ENCODE assay signal across 23 mouse cellular contexts in the genomic region with DNA sequence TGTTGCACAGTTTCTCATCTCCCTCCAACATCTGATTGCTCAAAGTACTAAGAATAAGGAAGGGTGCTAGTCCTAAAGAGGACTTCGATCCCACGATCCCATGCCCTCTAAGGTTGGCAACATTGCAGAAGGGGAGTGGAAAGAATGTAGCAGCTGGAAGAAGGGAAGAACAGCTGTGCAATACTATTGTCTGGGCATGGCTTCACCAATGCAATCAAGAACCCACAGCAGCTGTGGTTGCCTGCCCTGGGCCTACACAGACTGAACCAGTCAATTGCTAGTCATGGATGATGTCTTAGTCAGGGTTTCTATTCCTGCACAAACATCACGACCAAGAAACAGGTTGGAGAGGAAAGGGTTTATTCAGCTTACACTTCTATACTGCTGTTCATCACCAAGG. TPM values are rescaled to one million over a fixed set of nuclear protein-coding genes. Genes with fewer than 3 reads are reported as not detected.
DNase-seq lines count a peak whose midpoint lies in the region; TF ChIP-seq lines count a peak whose summit lies in the region.
"Had no signal": no experiment of that assay in that cellular context is flagged by ENCODE, and none has a peak within 500 bp of the region (broad histone marks: within the 10 kb centered on the region; RNA-seq: fewer than 3 reads in every experiment).

No protein-coding gene starts in this region.

- H3K4me3 ChIP-seq in C2C12 (ENCODE audit: insufficient read depth, poor library complexity, severe bottlenecking) (no peak overlapping the region), myocyte (no peak overlapping the region)
- H3K4me3 ChIP-seq: embryonic facial prominence, embryonic 12.5 days; embryonic facial prominence, embryonic 15.5 days; erythroblast, embryonic 14.5 days; forebrain, embryonic 10.5 days; forebrain, embryonic 12.5 days had no signal

- H3ac ChIP-seq in C2C12 (ENCODE audit: control insufficient read depth, insufficient read length, low read depth) (no peak overlapping the region), myocyte (ENCODE audit: control insufficient read depth, insufficient read length) (no peak overlapping the region)

- no peaks in the 10 kb centered on the region for H3K36me3 ChIP-seq in C2C12 (ENCODE audit: control insufficient read depth, insufficient read depth)
- H3K36me3 ChIP-seq in myocyte (ENCODE audit: control insufficient read depth, insufficient read depth): no peaks in the 10 kb centered on the region
- H3K36me3 ChIP-seq: embryonic facial prominence, embryonic 12.5 days; embryonic facial prominence, embryonic 15.5 days; forebrain, embryonic 12.5 days; G1E had no signal

- no peak for TF ChIP-seq CTCF in C2C12 (IDR thresholded peaks at IDR 0.05; ENCODE audit: control insufficient read depth, insufficient read depth, insufficient read length)

- intact Hi-C loops in heart, postnatal 10 days (cut with DNase I): loop anchor here (5.0 kb wide), 1 partner anchor 260 kb away; no protein-coding TSS in a partner anchor

- no peaks in the 10 kb centered on the region for H3K79me2 ChIP-seq in C2C12 (ENCODE audit: control insufficient read depth, insufficient read depth)
- no peaks in the 10 kb centered on the region for H3K79me2 ChIP-seq in myocyte (ENCODE audit: control insufficient read depth, insufficient read depth)

- no peaks in the 10 kb centered on the region for H3K79me3 ChIP-seq in C2C12 (ENCODE audit: low read depth)

- DNase-seq in heart, adult 11 months: peak; percentile 42
- no peak for DNase-seq in heart, postnatal 10 days
- no peak for DNase-seq in retina, postnatal 1 day
- DNase-seq: adrenal gland, adult 2 months; adrenal gland, postnatal 10 days; adrenal gland, postnatal 25 days; cerebellum, adult 11 months; cerebellum, adult 18-20 months; cerebellum, adult 8-10 months; cerebellum, adult 9-11 months; cerebellum, postnatal 14 days; cerebellum, postnatal 36 days; embryo, embryonic 11 days had no signal

- no peak for TF ChIP-seq POLR2A in myocyte (IDR thresholded peaks at IDR 0.05; ENCODE audit: insufficient read length, low read depth)

- no peak overlapping the region for H3K4me2 ChIP-seq in myocyte (ENCODE audit: low read depth)
- H3K4me2 ChIP-seq: embryonic facial prominence, embryonic 12.5 days; embryonic facial prominence, embryonic 15.5 days; forebrain, embryonic 12.5 days had no signal

- H3K27me3 ChIP-seq in C2C12 (ENCODE audit: control insufficient read depth, insufficient read depth, insufficient read length) (no peaks in the 10 kb centered on the region), myocyte (ENCODE audit: control insufficient read depth, insufficient read depth, insufficient read length) (no peaks in the 10 kb centered on the region)
- H3K27me3 ChIP-seq: CH12.LX; embryonic facial prominence, embryonic 12.5 days; embryonic facial prominence, embryonic 15.5 days; forebrain, embryonic 12.5 days had no signal

TF ChIP-seq in C2C12, 6 proteins besides CTCF, POLR2A, EP300 and RAD21:
- no peak for TF ChIP-seq FOSL1 (IDR thresholded peaks at IDR 0.05; ENCODE audit: insufficient read depth, low read length, poor library complexity, severe bottlenecking)
- peak; percentile 63 for TF ChIP-seq MYOD1 (IDR thresholded peaks at IDR 0.05; ENCODE audit: control insufficient read depth, insufficient read length, low read depth)

TF ChIP-seq in myocyte, 11 proteins besides CTCF, POLR2A, EP300 and RAD21:
- TF ChIP-seq USF1 (IDR thresholded peaks at IDR 0.05; ENCODE audit: low read depth) (no peak), REST (IDR thresholded peaks at IDR 0.05; ENCODE audit: insufficient read depth, insufficient read length) (no peak), MYOG (IDR thresholded peaks at IDR 0.05; ENCODE audit: control insufficient read depth in 1 of 3, insufficient read depth in 1 of 3, insufficient read length in 2 of 3, low read depth in 2 of 3) (peak; percentile 49 to 86 (median 78)), CEBPB (IDR thresholded peaks at IDR 0.05; ENCODE audit: insufficient read depth, poor library complexity, severe bottlenecking) (peak; percentile 46; the same call in 1 of the 2 replicates), TCF12 (IDR thresholded peaks at IDR 0.05; ENCODE audit: insufficient read depth, poor library complexity, severe bottlenecking) (peak; percentile 74), MAX (IDR thresholded peaks at IDR 0.05; ENCODE audit: low read depth) (no peak), MYOD1 (IDR thresholded peaks at IDR 0.05; ENCODE audit: control insufficient read depth in 1 of 3, insufficient read length in 2 of 3, low read depth in 2 of 3) (peak; percentile 31 to 94 (median 93)), TCF3 (IDR thresholded peaks at IDR 0.05; ENCODE audit: insufficient read length, low read depth) (peak; percentile 71), POLR2AphosphoS2 (IDR thresholded peaks at IDR 0.05; ENCODE audit: insufficient read length, low read depth) (no peak), SRF (IDR thresholded peaks at IDR 0.05; ENCODE audit: control insufficient read depth, insufficient read length, low read depth) (no peak)

RNA-seq across cellular contexts. Expression of a gene that starts 53.7 kb away (rescaled TPM):
- 1 to 10 TPM; 1.9 to 2.0 TPM for total RNA-seq in heart, postnatal 10 days (2021)
- polyA plus RNA-seq in C2C12 (2012; fragmentation: generic; extraction: Trizol): 0.01 TPM
- 0.18 TPM for polyA plus RNA-seq in myocyte (2012; fragmentation: generic; extraction: Trizol)
- total RNA-seq: common myeloid progenitor, adult 5-6 weeks had no signal
- polyA plus RNA-seq: erythroblast, embryonic 14.5 days; G1E had no signal
